Mouse (Mus musculus) heart, postnatal 0 days (tissue): ENCODE measurements at regions not wholly inside any gene's neighbourhood (a gene's known extent, or its start where the extent isn't known, plus 50 kb on each side); places are given as distances from the start of the nearest gene placed in this dataset.

ENCODE experiments used
- ATAC-seq: fragments of 200-750 bp; cut with Nextera tagmentation; 2 replicates; pipeline ENCODE4 v1.8.0; 2017; ENCODE audit warnings: low read depth, moderate number of reproducible peaks, moderate library complexity; ENCODE audit not compliant: insufficient read depth
- DNase-seq: peaks from one replicate; pipeline ENCODE4 v3.0.0-alpha.2; 2016; ENCODE audit warnings: low spot score
- H3K27ac ChIP-seq: fragments of 300-500 bp; sonication (generic); 2 replicates; pipeline ENCODE4 v1.5.1; 2014; ENCODE audit warnings: low read depth, mild to moderate bottlenecking
- H3K27me3 ChIP-seq: fragments of 300-500 bp; sonication (generic); 2 replicates; pipeline ENCODE4 v1.6.1; 2014; ENCODE audit warnings: low read length, mixed read lengths; ENCODE audit not compliant: control insufficient read depth, insufficient read depth
- H3K36me3 ChIP-seq: fragments of 300-500 bp; sonication (generic); replicated peaks from 2 replicates; pipeline ENCODE4 v1.6.1; 2014; ENCODE audit warnings: low read length, mixed read lengths; ENCODE audit not compliant: control insufficient read depth, insufficient read depth
- H3K4me1 ChIP-seq: fragments of 300-500 bp; sonication (generic); 2 replicates; pipeline ENCODE4 v1.6.1; 2014; ENCODE audit warnings: antibody characterized with exemption; ENCODE audit not compliant: control insufficient read depth, insufficient read depth
- H3K4me2 ChIP-seq: fragments of 300-500 bp; sonication (generic); 2 replicates; pipeline ENCODE4 v1.6.1; 2014; ENCODE audit warnings: low read depth, mild to moderate bottlenecking, low read length, moderate library complexity
- H3K4me3 ChIP-seq: fragments of 300-500 bp; sonication (generic); 2 replicates; pipeline ENCODE4 v1.5.1; 2014; ENCODE audit warnings: low read depth, low read length
- H3K9ac ChIP-seq: fragments of 300-500 bp; sonication (generic); replicated peaks from 2 replicates; pipeline ENCODE4 v1.6.1; 2014; ENCODE audit warnings: low read depth, low read length, mixed read lengths
- H3K9me3 ChIP-seq: fragments of 300-500 bp; sonication (generic); replicated peaks from 2 replicates; pipeline ENCODE4 v1.6.1; 2016; ENCODE audit warnings: low read length; ENCODE audit not compliant: control insufficient read depth
- CTCF ChIP-seq: IDR thresholded peaks from 2 replicates; pipeline ENCODE4 v1.5.1; 2016; ENCODE audit warnings: antibody characterized with exemption, control low read depth, low read depth
- EP300 ChIP-seq: IDR thresholded peaks from 2 replicates; pipeline ENCODE4 v1.6.1; 2016; ENCODE audit warnings: antibody characterized with exemption, low read depth
- WGBS: fragments of 180-500 bp; shearing (Covaris S2); extraction: QIAGEN DNeasy Blood & Tissue Kit; methylation state at CpG from one replicate; pipeline ENCODE4 v1.1.7; 2014; 5-methylcytosine and 5-hydroxymethylcytosine counted together

DNA sequence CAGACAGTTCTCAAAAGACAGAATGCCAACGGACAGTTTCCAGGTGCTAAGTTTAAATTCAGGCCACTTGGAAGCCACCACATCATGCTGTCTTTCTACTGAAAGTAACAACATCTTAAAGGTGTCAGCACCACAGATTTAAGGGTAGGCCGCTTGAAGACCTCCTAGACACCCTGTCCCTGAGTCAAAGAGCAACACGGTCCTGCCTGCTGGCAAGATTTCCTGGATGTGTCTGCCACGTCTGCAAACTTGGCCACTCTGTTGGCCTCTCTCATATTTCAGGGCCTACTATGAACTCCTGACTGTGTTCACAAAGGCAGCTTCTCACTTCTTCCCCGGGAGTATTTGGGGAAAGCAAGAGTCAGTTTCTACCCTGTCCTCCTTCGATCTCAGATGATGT is 194.7 kb upstream of the Esrrg start:
- no peak overlapping the region for H3K4me2 ChIP-seq
- no peak overlapping the region for H3K4me3 ChIP-seq
- no peaks in the 10 kb centered on the region for H3K36me3 ChIP-seq
- DNase-seq, result no peak
- H3K9ac ChIP-seq, result no peak overlapping the region
- 66% methylated on average over 6 of the region's 6 CpGs for WGBS
- TF ChIP-seq CTCF, result no peak
- TF ChIP-seq EP300, result no peak
- no peak overlapping the region for H3K27ac ChIP-seq
- ATAC-seq, result no peak
- H3K4me1 ChIP-seq, result no peaks in the 10 kb centered on the region
- no peaks in the 10 kb centered on the region for H3K27me3 ChIP-seq
- H3K9me3 ChIP-seq, result no peaks in the 10 kb centered on the region

DNA sequence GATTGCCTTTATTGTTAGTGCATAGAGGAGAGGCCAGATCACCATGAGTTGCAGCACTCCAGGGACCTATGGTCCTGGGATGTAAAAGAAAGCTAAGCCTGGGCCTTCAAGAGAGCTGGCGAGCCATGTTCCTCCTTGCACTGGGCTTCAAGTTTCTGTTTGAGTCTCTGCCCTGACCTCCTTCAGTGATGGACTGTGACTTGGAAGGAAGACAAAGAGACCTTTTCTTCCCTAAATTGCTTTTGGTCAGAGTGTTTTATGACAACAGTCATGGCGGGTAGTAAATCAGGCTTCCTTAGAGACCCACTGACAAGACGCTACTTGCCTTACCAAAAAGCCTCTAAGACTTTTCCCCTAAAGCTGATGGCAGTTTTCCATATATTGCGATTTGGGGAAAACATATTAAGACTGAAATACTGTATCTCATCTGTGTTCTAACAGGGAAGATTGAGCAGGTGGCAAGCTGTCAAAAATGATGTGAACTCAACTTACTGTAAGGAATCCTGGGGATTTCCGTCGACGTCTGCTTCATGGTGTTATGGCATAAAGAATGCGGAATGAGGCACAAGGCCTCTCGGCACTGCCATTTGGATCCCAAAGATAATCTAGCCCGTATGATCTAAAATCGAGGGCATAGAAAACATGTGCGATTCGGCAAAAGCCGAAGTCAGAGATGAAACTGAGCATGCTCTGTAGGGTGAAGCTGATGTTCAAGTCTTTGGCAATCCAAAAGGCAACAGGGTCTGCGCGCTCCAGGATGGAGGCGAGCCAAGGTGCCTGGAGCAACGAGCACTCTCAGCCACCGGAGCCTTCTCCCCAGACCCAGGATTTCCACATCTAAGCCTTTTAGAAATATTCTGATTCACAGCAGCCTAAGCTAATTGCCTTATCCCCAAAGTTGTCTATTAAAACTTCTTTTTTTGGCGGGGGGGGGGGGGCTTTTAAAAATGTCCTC is 190.1 kb upstream of the Esrrg start:
- Histone ChIP-seq H3K9ac (no peak overlapping the region), H3K4me2 (no peak overlapping the region), H3K9me3 (no peaks in the 10 kb centered on the region), H3K27me3 (no peaks in the 10 kb centered on the region), H3K27ac (no peak overlapping the region), H3K4me3 (no peak overlapping the region), H3K4me1 (no peaks in the 10 kb centered on the region), H3K36me3 (no peaks in the 10 kb centered on the region)
- DNase-seq (no peak), ATAC-seq (no peak)
- no peak for TF ChIP-seq EP300
- no peak for TF ChIP-seq CTCF
- WGBS, result 87% methylated on average over 20 of the region's 20 CpGs

DNA sequence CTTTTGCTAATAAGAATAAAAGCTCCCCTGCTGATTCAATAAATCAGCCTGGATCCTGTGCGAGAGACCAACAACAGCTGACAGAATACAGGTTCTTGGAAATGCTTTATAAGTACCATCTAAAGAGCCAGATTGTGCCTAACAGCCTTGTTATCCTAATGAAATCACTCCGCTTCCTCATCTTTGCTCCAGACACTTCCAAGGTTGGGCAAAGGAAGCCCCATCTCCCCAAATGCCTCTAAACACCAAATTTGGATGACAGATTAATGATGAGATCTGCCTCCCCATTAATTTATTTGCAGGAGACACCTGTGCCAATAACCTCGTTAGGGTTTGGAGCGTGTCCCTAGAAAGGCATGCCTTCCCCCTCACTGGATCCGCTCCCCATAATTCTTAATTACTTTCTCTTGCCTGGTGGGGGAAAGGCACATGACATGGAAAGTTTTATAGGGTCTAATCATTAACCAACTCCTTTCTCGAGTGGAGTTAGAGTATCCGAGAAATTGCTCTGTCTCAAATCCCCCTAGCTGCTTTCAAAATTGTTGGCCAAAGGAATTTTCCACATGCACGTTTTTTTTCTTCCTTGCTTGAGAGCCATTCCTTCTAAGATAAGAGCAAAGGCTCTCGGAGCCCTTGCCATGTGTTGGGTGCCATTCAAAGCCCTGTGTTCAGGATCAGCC is 179.9 kb upstream of the Esrrg start:
- Histone ChIP-seq H3K27me3 (no peaks in the 10 kb centered on the region), H3K4me1 (no peaks in the 10 kb centered on the region), H3K36me3 (no peaks in the 10 kb centered on the region), H3K4me3 (no peak overlapping the region), H3K9me3 (no peaks in the 10 kb centered on the region), H3K27ac (no peak overlapping the region), H3K9ac (no peak overlapping the region), H3K4me2 (no peak overlapping the region)
- DNase-seq, result no peak
- TF ChIP-seq EP300 (no peak), CTCF (no peak)
- ATAC-seq, result no peak
- 69% methylated on average over 9 of the region's 9 CpGs for WGBS

DNA sequence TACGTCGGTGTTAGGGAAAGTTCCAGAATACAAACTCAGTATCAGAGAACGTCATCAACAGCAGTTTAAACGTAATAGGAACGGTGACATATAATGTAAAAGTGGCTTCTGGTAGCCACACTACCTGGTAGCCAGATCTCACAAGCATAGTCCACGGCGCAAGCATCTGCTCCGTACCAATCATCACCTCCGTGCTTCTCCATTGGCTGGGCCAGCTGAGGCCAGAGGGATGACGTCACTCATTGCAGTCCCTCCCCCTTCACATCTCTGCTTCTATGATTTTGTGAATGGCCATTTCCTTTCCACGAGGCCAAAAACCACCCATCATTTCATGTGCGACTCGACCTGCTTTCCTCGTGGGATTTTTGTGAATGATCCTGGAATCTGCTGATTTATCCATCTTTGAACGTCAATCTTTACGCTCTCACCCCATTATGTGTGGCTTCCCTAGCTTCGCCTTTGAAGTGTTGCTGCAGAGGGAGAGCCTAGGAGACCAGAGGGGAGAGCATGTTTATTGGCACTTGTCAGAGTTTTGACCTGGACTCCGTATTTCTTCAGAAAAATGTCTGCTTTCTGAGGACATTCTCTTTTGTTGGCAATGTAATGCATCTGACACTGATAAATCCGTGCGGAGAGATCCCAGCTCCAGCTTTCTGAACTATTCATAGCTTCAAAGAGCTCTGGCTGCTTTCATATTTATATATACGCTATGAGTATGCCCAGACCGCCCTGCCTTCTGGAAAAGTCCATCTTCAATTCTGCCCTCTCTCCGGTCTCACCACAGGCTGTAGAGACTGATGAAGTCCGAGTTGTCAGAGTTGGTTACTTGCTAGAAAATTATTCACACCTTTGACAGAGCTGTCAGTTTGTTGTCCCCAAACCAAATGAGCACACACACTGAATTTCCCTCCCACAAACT is 174.6 kb upstream of the Esrrg start:
- no peaks in the 10 kb centered on the region for H3K9me3 ChIP-seq
- H3K27ac ChIP-seq, result no peak overlapping the region
- no peaks in the 10 kb centered on the region for H3K36me3 ChIP-seq
- H3K4me3 ChIP-seq, result no peak overlapping the region
- no peak overlapping the region for H3K9ac ChIP-seq
- H3K4me1 ChIP-seq, result no peaks in the 10 kb centered on the region
- no peaks in the 10 kb centered on the region for H3K27me3 ChIP-seq
- WGBS, result 63% methylated on average over 24 of the region's 24 CpGs
- ATAC-seq (no peak), DNase-seq (peak; percentile 7)
- TF ChIP-seq CTCF (no peak), EP300 (no peak)
- peak overlapping the region; percentile 32 for H3K4me2 ChIP-seq

DNA sequence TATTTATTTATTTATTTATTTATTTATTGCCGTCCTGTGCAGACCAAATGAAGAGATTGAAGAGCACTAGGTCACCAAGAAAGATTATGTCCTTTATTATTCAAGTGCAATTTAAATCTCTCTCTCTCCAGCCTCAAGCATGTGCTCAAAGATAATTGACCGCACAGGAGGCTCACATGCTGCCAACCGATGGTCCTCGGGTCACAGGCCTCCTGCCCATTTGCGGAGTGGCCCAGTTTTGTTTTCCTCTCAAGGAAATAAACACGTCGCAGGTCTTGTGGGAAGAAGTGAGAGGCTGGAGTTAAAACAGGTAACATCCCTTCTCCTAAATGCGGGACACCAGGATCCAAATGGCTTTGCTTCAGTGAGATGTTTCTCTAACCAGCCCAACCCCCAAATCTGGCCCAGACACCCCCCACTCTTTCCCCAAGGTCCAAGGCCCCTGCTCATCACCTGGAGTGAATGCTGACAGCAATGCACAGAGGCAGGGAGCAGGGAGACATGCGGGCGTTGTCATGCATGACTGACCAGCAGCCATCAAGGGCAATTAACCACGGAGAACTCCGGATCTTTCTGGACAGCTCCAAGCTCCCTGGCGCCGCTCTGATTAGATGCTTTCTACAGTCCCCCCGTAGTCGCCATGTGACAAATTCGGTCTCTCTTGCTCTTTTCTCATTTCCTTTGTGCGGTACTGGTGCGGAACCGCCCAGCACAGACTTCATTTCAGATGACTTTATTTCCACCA is 169.2 kb upstream of the Esrrg start:
- Histone ChIP-seq H3K27ac (no peak overlapping the region), H3K27me3 (no peaks in the 10 kb centered on the region), H3K9me3 (no peaks in the 10 kb centered on the region), H3K4me3 (no peak overlapping the region), H3K36me3 (no peaks in the 10 kb centered on the region), H3K4me2 (no peak overlapping the region), H3K9ac (no peak overlapping the region), H3K4me1 (no peaks in the 10 kb centered on the region)
- DNase-seq (no peak), ATAC-seq (no peak)
- WGBS, result 78% methylated on average over 20 of the region's 20 CpGs
- TF ChIP-seq CTCF (no peak), EP300 (no peak)
